Mouse (Mus musculus) heart, postnatal 0 days (tissue): Measurements from ENCODE around the gene Elavl3.

Source experiments
- CTCF ChIP-seq: IDR thresholded peaks from 2 replicates; pipeline ENCODE4 v1.5.1; 2016; ENCODE audit warnings: antibody characterized with exemption, control low read depth, low read depth
- EP300 ChIP-seq: IDR thresholded peaks from 2 replicates; pipeline ENCODE4 v1.6.1; 2016; ENCODE audit warnings: antibody characterized with exemption, low read depth

GRCm38 (mm10) chr9:22089986-22090385 lies 38.2 kb upstream of the Elavl3 start:
- TF ChIP-seq CTCF = no peak
- TF ChIP-seq EP300 = no peak
